Mouse (Mus musculus) effector memory CD4-positive, alpha-beta T cell, adult 5 months (primary cell): Measurements from ENCODE around the gene Kdf1. TPM values are rescaled to one million over a fixed set of nuclear protein-coding genes. Genes with fewer than 3 reads are reported as not detected.

Experiments
- polyA plus RNA-seq: library from polyadenylated mRNA; unstranded; fragments of 100-300 nt; shearing (Covaris generic); gene quantifications from one replicate; pipeline ENCODE4 v1.2.1, GENCODE M21; 2017

The Kdf1 gene
- not detected for polyA plus RNA-seq

DNA sequence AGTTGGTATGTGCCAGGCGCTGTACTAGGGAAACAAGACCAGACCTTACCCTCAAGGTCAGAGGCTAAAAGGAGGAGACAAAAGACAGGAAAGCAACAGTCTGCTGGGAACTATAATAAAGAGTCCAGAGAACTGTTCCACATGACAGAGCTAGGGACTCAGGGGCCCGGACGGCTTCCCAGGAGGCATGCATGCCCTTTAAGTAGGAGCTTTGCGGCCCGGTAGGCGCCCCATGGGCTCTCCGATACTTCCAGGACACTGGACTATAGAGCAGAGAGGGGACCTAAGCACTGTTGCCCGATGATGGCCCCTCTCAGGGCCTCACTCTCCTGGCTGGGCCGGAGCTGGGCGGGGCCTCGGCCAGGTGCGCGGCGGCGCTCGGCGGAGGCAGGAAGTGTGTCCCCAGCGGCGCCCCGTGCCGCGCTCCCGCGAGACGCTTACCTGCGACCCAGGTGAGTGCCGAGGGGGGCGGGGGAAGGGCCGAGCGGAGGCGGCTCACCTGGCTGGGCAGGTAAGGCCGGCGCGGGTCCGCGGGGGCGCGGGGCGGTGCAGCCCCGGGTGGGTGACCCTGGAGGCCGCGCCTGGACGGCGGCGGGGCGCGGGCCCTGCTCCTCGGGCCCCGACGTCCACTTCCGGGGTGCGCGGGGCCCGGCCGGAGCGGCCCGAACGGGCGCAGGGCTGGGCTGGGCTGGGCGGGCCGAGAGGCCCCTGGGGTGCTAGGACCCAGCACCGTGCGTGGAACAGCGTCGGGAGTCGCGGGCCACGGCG lies at the start of gene Kdf1:
Kdf1 (plus strand) TSS at position 363 of the 768 bp plus-strand sequence.

DNA sequence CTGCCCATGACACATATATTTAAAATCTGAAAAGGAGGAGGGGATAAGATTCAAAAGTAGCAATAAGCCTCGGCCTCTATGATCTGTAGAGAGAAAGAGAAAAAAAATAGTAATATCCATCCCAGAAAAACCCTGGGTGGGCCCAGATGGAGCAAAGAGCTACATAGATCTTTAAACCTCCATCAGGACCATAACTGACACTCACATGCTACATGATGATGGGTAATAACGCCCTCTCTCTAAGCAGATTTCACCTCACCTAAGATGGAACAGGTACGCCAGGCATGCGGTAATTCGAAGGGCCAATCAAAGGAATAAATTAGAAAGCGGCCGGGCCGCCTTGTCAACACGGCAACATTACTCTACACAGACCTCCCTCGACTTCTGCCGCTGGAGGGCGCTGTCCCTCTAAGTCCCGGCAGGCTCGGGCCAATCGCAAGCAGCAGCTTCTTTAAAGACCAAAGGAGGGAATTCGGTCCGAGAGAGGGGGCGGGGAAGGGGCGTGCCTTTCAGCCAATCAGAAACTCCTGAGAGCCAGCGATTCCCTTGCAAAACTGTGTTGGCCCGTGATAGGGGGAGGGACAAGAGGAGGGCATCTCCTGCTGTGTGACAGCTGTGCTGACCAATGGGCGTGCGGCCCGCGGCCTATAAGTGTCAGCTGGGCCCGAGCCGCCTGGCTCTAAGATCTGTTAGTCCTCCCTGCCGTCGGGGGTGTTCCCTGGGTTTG lies 39.1 kb upstream of the Kdf1 start, which contains the start of gene Tent5b:
Tent5b (plus strand) TSS at position 675 of the 727 bp plus-strand sequence.

DNA sequence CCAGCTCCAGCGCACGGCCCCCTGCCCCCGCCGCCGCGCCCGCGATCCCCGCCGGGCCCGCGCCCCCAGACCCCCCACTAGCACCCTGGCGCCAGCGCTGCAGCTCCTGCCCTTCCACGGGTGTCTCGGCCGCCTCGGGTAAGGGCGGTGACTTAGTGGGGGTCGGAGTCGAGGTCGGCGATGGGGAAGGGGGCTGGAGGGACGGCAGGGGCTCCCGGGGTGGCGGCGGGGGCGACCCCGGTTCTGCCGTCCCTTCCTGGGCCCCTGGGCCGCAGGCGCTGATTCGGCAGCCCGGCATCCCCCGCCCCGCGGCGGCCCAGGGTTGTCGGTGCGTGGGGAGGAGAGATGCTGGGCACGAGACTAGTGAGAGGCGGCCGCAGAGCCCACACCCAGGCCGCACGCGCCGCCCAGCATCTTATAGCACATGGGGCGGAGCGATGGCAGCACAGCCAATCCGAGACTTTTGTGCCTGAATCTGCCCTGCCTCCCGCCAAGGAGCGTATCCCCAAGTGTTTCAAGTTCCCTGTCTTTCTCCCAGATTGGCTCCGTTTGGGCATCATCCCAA lies 20.5 kb upstream of the Kdf1 start, which contains the start of gene Trnp1:
Trnp1 (minus strand) TSS at position 391 of the 565 bp plus-strand sequence.

DNA sequence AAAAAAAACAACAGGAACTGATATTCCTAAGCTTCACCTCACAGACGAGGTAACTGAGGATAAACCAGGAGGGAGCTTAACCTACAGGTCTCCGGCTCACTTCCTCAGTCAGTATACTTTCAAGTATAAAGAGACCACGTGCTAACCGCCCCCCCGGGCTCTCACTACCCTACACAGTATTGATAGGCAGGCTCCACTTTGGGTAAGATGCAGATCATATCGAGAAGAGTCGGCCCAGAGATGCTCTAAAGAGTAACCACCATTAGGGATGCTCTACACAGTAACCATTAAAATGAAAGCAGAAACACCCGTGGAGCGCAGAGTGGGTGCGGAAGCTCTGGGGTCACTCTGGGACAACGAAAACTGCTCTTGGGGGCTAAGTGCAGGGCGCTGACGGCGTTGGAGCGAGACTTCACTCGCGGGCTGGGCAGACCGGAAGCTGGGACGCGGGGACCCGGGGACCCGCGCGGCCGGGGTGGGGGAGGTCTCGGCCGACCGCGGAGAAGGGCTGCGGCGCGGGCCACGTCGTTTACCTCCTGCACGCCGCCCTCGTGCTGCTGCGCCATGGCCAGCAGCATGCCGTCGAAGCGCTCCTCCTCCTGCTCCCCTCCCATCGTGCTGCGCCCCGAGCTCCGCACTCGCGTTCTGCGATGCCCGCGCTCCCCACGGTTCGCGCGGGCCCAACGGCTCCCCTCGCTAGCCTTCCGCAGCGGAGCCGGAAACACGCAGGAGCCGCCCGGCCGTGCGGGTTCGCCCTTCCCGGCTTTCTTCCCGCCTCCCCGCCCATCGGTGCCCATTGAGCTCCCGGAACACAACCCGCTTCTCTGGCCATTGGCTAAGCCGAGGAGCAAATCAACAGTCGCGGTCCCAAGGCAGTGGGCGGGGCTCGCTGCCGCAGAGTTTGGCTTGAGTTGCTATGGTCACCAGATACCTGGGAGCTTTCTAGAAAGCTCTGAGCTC lies 26.8 kb downstream of the Kdf1 start, which contains the start of gene Nudc:
Nudc (minus strand) TSS at position 725 of the 960 bp plus-strand sequence.

DNA sequence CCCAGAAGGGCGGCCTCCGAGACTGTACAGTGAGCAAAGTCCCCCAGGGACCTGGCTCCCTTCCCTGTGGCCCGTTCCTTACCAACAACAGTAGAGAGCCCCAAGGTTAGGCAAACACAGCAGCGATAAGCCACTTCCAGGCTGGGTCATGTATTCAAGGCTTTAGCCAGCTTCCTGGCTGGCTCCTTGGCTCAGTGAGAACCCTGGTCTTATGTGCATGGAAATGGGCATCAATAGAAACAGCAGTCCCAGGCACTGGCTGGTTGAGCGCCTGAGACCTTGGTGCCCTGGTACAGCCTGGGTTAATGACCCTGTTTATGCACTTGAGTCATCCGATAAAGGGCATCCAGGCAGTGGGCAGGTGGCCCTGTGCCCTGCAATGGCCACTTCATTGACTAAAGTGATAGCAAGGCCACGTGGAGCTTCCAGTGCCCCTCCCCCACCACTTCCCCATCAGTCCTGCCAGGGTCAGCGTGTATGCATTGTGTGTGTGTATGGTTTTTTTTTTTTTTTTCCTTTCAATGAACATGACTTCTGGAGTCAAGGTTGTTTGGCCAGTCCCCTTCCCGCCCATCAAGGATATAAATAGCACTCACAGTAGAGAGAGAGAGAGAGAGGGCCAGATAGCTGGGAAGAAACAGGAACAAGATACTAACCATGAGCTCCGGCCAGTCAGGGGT lies 34.1 kb downstream of the Kdf1 start, which contains the start of gene Nr0b2:
Nr0b2 (plus strand) TSS at position 609 of the 680 bp plus-strand sequence.

DNA sequence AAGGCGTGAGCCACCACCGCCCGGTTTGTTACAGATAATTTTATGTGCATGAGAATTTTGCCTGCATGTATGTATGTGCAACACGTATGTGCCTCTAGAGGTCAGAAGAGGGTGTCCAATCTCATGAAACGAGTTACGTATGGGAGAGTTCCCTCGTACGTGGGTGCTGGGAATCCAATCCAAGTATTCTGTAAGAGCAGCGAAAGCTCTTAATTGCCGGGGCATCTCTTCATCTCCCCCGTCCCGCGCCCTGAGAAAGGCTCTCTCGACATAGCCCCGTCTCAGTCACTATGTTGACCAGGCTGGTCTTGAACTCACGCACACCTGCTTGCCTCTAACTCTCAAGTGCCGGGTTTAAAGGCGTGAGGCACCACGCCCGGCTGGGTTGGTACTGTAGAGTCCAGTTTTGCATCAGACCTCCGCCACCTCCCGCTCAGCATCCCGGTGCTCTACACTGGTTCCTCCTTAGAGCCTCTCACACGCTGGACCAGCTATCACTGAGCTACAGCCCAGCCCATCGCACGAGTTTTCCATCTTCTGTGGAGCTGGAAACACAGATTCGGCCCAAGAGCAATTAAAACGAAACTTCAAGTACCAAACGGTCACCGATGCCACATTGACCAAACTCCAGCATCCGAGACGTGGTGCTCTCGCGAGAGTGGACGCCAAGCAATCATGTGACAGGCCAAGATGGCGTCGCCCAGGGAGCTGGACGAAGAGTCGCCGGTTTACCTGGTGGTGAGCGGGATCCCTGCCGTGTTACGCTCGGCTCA lies 55.5 kb downstream of the Kdf1 start, which contains the start of gene Gpatch3:
Gpatch3 (plus strand) TSS at position 676 of the 773 bp plus-strand sequence.

Other genes with a start within 250 kb of the Kdf1 start
- gene Tmem222, start 241.2 kb upstream of the Kdf1 start, polyA plus RNA-seq, result 51.7 TPM
- 5.6 TPM for gene Wdtc1, start 165.5 kb upstream of the Kdf1 start, polyA plus RNA-seq
- gene Slc9a1, start 149.3 kb upstream of the Kdf1 start, polyA plus RNA-seq, result 17.2 TPM
- 0.16 TPM for gene Tent5b, start 38.8 kb upstream of the Kdf1 start, polyA plus RNA-seq
- gene Trnp1, start 20.4 kb upstream of the Kdf1 start, polyA plus RNA-seq, result 0.39 TPM
- gene Nudc, start 27.0 kb downstream of the Kdf1 start, polyA plus RNA-seq, result 107 TPM
- gene Nr0b2, start 34.4 kb downstream of the Kdf1 start, polyA plus RNA-seq, result not detected
- gene Gpatch3, start 55.8 kb downstream of the Kdf1 start, polyA plus RNA-seq, result 15.4 TPM
- 8.4 TPM for gene Gpn2, start 65.4 kb downstream of the Kdf1 start, polyA plus RNA-seq
- 26.5 TPM for gene Sfn, start 83.2 kb downstream of the Kdf1 start, polyA plus RNA-seq
- 277 TPM for gene Zdhhc18, start 131.2 kb downstream of the Kdf1 start, polyA plus RNA-seq
- gene Pigv, start 153.7 kb downstream of the Kdf1 start, polyA plus RNA-seq, result 15.3 TPM
- gene Arid1a, start 237.8 kb downstream of the Kdf1 start, polyA plus RNA-seq, result 40.6 TPM